Mouse (Mus musculus): ENCODE results near the gene Kif14.

- TF ChIP-seq POLR2A (IDR thresholded peaks at IDR 0.05; ENCODE audit: insufficient read depth, low read depth, low read length), result no peak
- TF ChIP-seq CTCF (IDR thresholded peaks at IDR 0.05), result no peak
Observed at GRCm38 (mm10) chr1:136455756-136456585, 10.2 kb upstream of the Kif14 start.

Measured in heart, adult 2 months (tissue).